Mouse (Mus musculus) layer of hippocampus, postnatal 14 days (tissue): ENCODE data around the gene Crygc. TPM values are rescaled to one million over a fixed set of nuclear protein-coding genes. Genes with fewer than 3 reads are reported as not detected.

Source experiments
- DNase-seq, 2 experiments: peaks; one replicate each; pipeline ENCODE4 v3.0.0; 2021 to 2022; ENCODE audit warnings: low spot score in 2 of 2, mixed read lengths in 1 of 2
- long read RNA-seq, 2 experiments: library from polyadenylated mRNA; stranded (forward); transcript quantifications; one replicate each; pipeline ENCODE4 v2.0.0; 2021
- total RNA-seq, 2 experiments: library from RNA; stranded (reverse); gene quantifications; 2 replicates each; pipeline ENCODE4 v1.2.3; 2021

Gene Crygc
- total RNA-seq = not detected
- long read RNA-seq, experiment 1 = 0 reads
- long read RNA-seq, experiment 2 = 0 reads

DNA sequence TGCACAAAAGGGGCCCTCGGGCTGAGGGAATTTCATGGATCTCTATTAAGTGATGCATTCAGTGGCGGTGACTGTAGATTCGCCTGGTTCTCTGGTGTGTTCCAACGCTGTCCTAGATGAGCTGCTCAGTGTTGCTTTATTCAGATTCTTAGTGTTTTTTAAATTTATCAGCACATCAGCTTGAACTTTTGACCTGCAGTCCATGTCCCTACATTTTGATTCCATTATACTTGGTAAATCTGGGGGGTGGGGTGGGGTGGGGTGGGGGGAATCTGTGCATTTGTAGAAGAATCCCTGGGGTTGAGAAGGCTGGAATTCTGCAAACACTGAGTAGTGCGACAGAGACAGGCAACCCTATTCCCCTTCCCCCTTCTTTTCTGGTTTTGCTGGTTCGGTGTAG lies at the start of gene Crygc:
Gene Crygc (minus strand): TSS at position 101 of the 400 bp plus-strand sequence.
- DNase-seq = no peak

DNA sequence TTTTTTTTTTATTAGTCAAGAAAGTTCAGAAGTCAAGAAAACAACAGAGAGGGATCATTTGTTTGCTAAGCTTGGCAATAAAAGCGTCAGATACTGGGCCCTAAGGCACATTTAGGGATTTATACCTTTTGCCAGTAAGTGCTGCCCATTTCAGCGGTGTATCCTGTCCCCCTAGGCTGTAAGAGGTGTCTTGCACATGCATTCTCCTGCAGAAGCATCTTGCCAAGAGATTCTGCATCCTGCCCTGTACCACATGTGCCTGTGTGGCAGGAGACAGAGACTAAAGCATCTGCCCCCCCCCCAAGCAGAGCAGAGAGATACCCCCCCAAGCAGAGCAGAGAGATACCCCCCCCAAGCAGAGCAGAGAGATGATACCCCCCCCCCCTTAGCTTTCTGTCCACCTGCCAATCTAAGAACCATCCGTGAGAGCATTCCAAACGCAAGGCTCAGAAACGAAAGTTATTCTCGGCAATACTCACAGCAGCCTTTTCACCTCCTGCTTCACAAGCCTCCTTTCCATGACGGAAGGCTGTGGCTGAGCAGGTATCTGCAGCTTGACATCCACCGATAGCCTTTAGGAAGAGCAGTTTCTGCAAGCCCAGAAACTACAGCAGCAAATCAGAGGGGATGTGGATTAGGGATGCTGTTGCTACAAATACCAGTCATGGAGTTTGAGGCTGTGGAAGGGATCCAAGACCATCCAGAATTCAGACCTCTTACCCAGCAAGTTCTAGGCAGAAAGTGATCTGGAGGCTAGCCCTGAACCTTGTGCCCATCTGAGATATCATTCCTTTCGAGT lies 49.3 kb upstream of the Crygc start, which contains the start of gene D630023F18Rik:
Gene D630023F18Rik (minus strand): TSS at position 641 of the 799 bp plus-strand sequence.
- DNase-seq = peak; percentile 24 to 29

DNA sequence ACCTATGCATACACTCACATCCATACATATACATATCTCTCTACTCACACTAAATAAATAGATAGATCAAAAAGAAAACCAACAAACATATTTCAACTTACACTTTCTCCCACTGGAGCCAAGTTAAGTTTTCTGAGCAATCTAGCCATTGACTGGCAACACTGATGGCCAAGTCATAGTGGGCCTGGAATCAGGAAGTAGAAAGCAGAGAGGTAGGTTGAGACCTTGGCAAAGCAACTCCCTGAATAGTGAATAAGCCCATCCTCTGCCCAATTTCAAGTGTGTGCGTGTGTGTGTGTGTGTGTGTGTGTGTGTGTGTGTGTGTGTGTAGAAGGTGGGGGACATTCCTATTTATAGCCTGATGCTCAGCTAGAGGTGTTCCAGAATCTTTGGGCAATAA lies 45.9 kb upstream of the Crygc start, which contains the start of gene Gm28845:
Gene Gm28845 (minus strand): TSS at position 121 of the 400 bp plus-strand sequence.
- DNase-seq = no peak

DNA sequence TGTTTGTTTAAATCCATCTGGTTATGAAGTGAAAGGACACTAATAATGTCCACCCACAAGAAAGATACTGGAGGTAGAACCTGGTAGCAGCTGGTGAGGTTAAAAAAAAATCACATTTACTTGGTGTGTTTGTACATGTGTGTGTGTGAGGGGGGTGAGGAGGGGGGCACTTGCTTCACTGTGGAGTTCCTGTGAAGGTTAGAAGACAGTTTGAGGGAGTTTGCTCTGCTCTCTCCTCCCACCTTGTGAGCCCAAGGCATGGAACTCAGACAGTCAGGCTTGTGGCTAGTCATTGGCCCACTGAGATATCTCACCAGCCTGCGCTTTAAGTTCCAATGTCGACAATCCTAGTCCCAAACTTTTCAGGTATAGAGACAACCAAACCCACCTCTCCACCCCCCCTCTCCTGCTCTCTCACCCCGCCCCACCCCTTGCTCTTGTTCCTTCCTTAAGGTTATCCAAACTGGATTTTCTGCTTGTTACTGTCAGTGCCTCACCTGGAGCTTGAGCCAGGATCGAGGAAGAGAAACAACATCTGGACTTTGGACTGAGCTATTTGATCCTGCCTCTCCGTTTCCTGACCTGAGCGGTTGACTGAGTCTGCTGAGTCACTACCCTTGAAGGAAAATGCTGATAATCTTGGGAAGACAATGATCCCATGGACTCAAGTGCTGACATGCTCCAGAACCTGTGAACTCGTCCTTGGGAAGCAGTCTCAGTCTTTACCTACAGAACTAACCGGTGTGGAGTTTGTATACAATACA lies 44.8 kb upstream of the Crygc start:
- no peak for DNase-seq

DNA sequence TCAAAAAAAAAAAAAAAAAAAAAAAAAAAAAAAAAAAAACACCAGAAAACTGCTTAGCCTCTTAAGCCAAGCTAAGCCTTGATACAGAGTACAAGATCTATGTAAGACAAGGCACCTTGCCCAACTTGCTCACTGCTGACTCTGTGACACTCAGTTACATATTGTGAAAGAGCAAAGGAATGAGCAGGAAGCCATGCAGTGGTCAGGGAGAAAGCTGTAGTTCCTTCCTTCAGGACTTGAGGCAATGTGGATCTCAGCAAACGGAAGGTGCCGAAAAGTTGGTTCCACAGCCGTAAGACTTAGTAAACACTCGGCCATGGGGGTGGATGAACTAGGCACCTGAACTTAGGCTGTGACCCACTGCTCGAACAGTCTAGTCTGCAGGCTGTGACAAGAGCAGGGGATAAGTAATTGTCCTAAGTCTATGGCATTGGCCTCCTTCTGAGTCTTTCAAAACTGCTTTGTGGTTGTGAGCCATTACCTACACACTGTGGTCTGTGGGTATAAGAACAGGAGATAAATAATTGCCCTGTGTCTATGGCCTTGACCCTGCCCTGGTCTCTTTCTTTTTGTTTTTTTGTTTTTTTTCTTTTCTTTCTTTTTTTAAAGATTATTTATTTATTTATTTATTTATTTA lies 40.2 kb upstream of the Crygc start:
- DNase-seq = no peak

- no peak for DNase-seq
Measured at GRCm38 (mm10) chr1:65112807-65113196, 39.3 kb upstream of the Crygc start.

- peak; percentile 49 to 87 for DNase-seq
Measured at GRCm38 (mm10) chr1:65112031-65112806, 38.7 kb upstream of the Crygc start.

- DNase-seq = no peak
Measured at GRCm38 (mm10) chr1:65109756-65110435, 36.4 kb upstream of the Crygc start.

DNA sequence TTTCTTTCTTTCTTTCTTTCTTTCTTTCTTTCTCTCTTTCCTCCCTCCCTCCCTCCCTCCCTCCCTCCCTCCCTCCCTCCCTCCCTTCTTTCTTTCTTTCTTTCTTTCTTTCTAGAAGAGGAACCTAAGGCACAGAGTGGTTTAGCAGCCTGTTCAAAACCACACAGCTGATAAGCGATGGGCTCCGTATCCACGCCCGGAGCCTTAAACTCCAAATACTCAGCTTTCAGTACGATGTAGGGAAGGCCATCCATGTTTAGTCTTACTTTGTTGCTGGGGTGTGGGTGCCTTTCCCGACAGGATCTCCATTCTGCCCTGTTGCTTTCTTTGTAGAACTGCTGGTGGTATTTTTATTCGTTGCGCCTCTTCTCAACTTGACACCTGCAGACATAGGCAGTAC lies 35.7 kb upstream of the Crygc start:
- DNase-seq = no peak

- no peak for DNase-seq
Measured at GRCm38 (mm10) chr1:65107654-65108279, 34.3 kb upstream of the Crygc start.

DNA sequence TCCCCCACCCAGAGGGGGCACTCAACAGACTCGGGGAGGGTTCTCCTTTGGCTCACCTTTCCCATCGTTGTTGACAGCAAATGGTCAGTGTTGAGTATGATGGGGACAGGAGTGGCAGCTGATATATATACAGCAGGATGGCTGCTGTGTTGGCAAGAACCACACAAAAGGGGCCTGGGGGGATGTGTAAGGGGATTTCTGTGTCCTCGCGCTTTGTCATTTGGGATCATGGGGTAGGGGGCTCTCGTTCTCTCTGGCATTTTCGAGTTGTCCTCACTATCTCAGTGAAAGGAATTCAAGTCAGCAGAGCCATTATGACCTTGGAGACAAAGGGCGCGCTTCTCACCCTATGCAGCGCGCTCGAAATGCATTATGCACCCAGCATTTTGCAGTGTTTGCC lies 29.8 kb upstream of the Crygc start, which contains the start of gene Cryga:
Gene Cryga (minus strand): TSS at position 101 of the 400 bp plus-strand sequence.
- DNase-seq = no peak

GRCm38 (mm10) chr1:65096953-65097352 lies 23.5 kb upstream of the Crygc start:
- no peak for DNase-seq

DNA sequence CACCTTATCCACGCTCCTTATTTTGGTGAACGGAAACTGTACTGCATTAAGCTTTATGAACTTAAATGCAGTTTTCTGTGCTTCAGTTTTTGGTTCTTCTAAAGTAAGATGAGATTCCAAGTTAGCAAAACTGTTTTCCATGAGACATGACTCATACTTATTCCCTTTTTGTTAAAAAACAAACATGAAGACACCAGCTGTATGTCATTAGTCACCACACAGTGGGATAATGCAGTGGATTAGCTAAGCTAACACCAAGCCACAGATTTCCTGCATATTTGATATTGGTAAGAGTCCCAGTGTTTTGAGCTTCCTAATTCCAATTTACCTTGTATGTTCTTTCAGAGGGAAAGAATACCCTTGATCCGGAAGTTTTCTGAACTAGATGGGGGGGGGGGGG lies 18.1 kb upstream of the Crygc start:
- no peak for DNase-seq

DNA sequence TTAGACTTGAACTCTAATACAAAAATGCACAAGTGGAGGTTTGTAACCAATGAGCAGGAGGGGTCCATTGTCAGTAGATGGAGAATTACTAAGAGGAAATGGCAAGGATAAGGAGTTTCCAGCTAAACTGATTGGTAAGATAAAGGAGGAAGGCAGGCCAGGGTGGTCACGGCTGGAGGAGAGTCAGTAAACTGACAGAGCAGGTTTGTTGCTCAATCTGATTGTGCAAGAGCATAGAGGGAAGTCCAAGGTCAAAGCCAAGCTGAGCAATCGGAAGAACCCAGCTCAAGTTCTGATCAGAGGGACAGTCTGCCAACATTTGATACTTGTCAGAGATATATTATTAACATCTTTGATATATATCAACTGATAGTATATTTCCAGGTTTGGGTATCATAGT lies 16.9 kb upstream of the Crygc start:
- no peak for DNase-seq

GRCm38 (mm10) chr1:65088567-65089356 lies 15.3 kb upstream of the Crygc start:
- DNase-seq = no peak

DNA sequence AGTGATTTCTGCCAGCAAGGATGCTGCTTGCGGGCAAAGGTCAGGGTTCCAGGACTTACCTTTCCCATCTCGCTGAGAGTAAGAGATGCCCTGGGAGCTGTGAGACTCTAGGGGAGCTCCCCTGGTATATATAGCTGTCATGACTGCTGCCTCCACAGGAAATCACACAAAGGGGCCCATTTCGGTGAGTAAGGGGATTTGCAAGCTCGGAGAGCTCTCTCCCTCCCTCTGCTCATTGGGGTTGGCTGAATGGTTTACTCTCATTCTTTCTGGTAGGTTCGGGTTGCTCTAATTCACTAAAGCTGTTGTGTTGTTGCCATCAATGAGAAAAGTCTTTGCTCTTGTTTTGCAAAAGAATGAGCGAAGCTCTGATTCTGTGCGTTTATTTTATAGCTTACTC lies 8.7 kb upstream of the Crygc start, which contains the start of gene Crygb:
Gene Crygb (minus strand): TSS at position 101 of the 400 bp plus-strand sequence.
- no peak for DNase-seq

DNA sequence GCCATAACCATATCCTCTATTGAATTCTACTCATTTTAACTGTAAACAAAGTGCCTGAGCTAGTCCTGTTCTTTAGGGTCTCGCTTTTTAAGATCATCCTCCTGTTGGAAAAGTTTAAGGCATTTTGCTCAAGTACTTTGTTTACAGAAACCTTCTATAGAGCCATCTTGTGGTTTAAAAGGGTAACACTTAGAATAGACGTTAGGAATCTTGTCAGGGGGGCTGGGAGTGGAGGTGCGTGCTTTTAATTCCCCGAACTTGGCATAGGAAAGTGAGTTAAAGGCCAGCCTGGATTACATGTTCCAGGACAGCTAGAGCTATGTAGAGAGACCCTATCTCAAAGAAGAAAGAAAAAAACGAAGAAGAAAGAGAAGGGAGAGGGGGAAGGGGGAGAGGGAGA lies 2.1 kb upstream of the Crygc start:
- peak in 1 of 2 experiments; percentile 3 for DNase-seq

- no peak for DNase-seq
Measured at GRCm38 (mm10) chr1:65067842-65068241, 5.6 kb downstream of the Crygc start.

- DNase-seq = no peak
Measured at GRCm38 (mm10) chr1:65064201-65064600, 9.3 kb downstream of the Crygc start.
